Mouse (Mus musculus) hindbrain, postnatal 0 days (tissue): ENCODE data around the gene Vamp2. TPM values are rescaled to one million over a fixed set of nuclear protein-coding genes. Genes with fewer than 3 reads are reported as not detected.

Source experiments
- ATAC-seq: fragments of 200-750 bp; cut with Nextera tagmentation; 2 replicates; pipeline ENCODE4 v1.8.0; 2017; ENCODE audit warnings: mild to moderate bottlenecking, moderate TSS enrichment, moderate library complexity
- DNase-seq: peaks from one replicate; pipeline ENCODE4 v3.0.0-alpha.2; 2015; ENCODE audit warnings: low spot score
- H3K27ac ChIP-seq: fragments of 300-500 bp; sonication (generic); 2 replicates; pipeline ENCODE4 v1.5.1; 2014; ENCODE audit warnings: mild to moderate bottlenecking
- H3K27me3 ChIP-seq: fragments of 300-500 bp; sonication (generic); 2 replicates; pipeline ENCODE4 v1.6.1; 2014; ENCODE audit warnings: low read length, mixed read lengths; ENCODE audit not compliant: insufficient read depth
- H3K36me3 ChIP-seq: fragments of 300-500 bp; sonication (generic); 2 replicates; pipeline ENCODE4 v1.6.1; 2014; ENCODE audit warnings: low read length, mixed read lengths; ENCODE audit not compliant: insufficient read depth
- H3K4me1 ChIP-seq: fragments of 300-500 bp; sonication (generic); 2 replicates; pipeline ENCODE4 v1.6.1; 2014; ENCODE audit warnings: antibody characterized with exemption, low read length, mixed read lengths; ENCODE audit not compliant: insufficient read depth
- H3K4me2 ChIP-seq: fragments of 300-500 bp; sonication (generic); 2 replicates; pipeline ENCODE4 v1.6.1; 2014; ENCODE audit warnings: low read depth, mild to moderate bottlenecking, low read length, moderate library complexity, mixed read lengths
- H3K4me3 ChIP-seq: fragments of 300-500 bp; sonication (generic); 2 replicates; pipeline ENCODE4 v1.5.1; 2014; ENCODE audit warnings: low read length
- H3K9ac ChIP-seq: fragments of 300-500 bp; sonication (generic); replicated peaks from 2 replicates; pipeline ENCODE4 v1.6.1; 2014; ENCODE audit warnings: mild to moderate bottlenecking, low read length, moderate library complexity, mixed read lengths
- H3K9me3 ChIP-seq: fragments of 300-500 bp; sonication (generic); 2 replicates; pipeline ENCODE4 v1.6.1; 2016; ENCODE audit warnings: low read length, mixed read lengths
- CTCF ChIP-seq: IDR thresholded peaks from 2 replicates; pipeline ENCODE4 v1.5.1; 2016; ENCODE audit warnings: antibody characterized with exemption, control low read depth, low read depth
- WGBS: fragments of 180-500 bp; shearing (Covaris S2); extraction: QIAGEN DNeasy Blood & Tissue Kit; methylation state at CpG from one replicate; pipeline ENCODE4 v1.1.7; 2014; 5-methylcytosine and 5-hydroxymethylcytosine counted together
- polyA plus RNA-seq: library from polyadenylated mRNA; unstranded; fragments of >200 nt; fragmentation: Nextera tagmentation; extraction: Ambion mirVana; gene quantifications from 2 replicates; pipeline ENCODE4 v1.2.1, GENCODE M21; 2015
- total RNA-seq: library from RNA; depleted of rRNA; stranded (reverse); fragments of >200 nt; gene quantifications from 2 replicates; pipeline ENCODE4 v1.2.3, GENCODE M21; 2014

Gene Vamp2
- total and polyA plus RNA-seq, 2 experiments from 2014 or later, result 146 to 489 TPM

DNA sequence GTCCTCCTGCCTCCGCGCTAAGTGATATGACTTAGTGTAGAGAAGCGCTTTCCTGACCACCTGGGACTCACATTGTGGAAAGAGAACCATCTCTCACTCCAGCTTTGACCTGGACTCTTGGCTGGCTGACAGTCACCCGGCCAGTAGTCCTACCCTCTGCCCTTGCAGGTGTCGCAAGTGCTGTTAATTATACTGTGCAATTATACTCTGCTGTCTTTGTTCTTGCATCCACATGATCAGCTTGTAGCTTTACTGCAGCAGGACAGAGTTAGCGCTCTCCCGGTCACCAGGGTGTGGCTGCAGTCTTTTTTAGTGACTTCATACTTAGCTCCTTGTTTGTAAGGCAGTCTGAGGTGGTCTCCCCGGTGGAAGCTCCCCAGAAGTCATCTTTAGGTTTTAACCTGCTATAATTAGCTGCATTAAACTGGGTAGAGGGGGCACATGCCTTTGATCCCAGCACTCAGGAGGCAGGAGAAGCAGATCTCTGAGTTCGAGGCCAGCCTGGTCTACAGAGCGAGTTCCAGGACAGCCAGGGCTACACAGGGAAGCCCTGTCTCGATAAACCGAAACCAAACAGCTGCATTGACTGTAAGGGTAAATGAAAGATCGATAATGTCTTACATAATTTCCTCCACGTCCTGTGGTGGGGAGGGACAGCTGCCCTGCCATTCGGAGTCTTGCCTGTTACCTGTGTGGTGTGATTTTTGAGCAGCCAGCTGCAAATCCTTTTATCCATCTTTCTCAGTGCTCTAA is 8.0 kb upstream of the Vamp2 start:
- H3K27ac ChIP-seq, result no peak overlapping the region
- H3K4me3 ChIP-seq, result no peak overlapping the region
- no peaks in the 10 kb centered on the region for H3K4me1 ChIP-seq
- H3K27me3 ChIP-seq, result no peaks in the 10 kb centered on the region
- no peak overlapping the region for H3K4me2 ChIP-seq
- no peak overlapping the region for H3K9ac ChIP-seq
- WGBS, result 84% methylated on average over 15 of the region's 15 CpGs
- H3K9me3 ChIP-seq, result no peaks in the 10 kb centered on the region
- ATAC-seq, result no peak
- TF ChIP-seq CTCF, result no peak
- no peak for DNase-seq
- no peaks in the 10 kb centered on the region for H3K36me3 ChIP-seq

DNA sequence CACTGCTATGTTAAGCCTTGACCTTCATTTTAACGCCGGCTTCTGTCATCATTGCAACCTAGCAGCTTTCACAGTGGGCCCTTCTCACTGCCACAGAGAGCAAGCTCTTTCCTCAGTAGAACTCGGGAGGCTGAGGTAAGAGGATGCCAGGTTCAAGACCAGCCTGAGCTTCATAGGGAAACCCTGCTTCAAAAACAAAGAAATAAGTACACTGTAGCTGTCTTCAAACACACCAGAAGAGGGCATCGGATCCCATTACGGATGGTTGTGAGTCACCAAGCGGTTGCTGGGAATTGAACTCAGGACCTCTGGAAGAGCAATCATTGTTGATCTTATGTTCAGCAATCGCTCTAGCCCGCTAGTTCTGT is 7.5 kb upstream of the Vamp2 start:
- H3K9ac ChIP-seq, result no peak overlapping the region
- H3K9me3 ChIP-seq, result no peaks in the 10 kb centered on the region
- no peaks in the 10 kb centered on the region for H3K36me3 ChIP-seq
- ATAC-seq (no peak), DNase-seq (no peak)
- H3K4me3 ChIP-seq, result no peak overlapping the region
- no peak overlapping the region for H3K4me2 ChIP-seq
- no peak overlapping the region for H3K27ac ChIP-seq
- no peak for TF ChIP-seq CTCF
- 86% methylated on average over 8 of the region's 8 CpGs for WGBS
- H3K27me3 ChIP-seq, result no peaks in the 10 kb centered on the region
- no peaks in the 10 kb centered on the region for H3K4me1 ChIP-seq

DNA sequence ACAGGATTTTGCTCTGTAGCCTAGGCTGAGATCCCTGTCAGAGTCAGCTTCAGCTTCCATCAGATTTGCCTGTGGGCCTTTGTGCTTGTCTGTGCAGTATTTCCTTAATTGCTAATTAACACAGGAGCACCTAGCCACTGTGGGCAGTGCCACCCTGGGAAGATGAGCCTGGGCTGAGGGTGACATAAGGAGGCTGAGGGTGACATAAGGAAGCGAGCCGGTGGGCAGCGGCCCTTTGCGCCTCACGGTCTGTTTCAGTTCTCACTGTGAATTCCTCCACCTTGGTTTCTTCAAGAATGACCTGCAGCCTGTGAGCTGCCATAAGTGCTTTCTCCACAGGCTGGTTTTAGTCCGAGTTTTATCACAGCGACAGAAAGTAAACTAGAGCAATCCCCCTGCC is 6.7 kb upstream of the Vamp2 start:
- H3K4me2 ChIP-seq, result no peak overlapping the region
- H3K9me3 ChIP-seq, result no peaks in the 10 kb centered on the region
- H3K27me3 ChIP-seq, result no peaks in the 10 kb centered on the region
- H3K9ac ChIP-seq, result no peak overlapping the region
- TF ChIP-seq CTCF, result no peak
- no peaks in the 10 kb centered on the region for H3K4me1 ChIP-seq
- no peak overlapping the region for H3K4me3 ChIP-seq
- DNase-seq (no peak), ATAC-seq (no peak)
- H3K36me3 ChIP-seq, result no peaks in the 10 kb centered on the region
- H3K27ac ChIP-seq, result no peak overlapping the region
- WGBS, result 86% methylated on average over 7 of the region's 7 CpGs

DNA sequence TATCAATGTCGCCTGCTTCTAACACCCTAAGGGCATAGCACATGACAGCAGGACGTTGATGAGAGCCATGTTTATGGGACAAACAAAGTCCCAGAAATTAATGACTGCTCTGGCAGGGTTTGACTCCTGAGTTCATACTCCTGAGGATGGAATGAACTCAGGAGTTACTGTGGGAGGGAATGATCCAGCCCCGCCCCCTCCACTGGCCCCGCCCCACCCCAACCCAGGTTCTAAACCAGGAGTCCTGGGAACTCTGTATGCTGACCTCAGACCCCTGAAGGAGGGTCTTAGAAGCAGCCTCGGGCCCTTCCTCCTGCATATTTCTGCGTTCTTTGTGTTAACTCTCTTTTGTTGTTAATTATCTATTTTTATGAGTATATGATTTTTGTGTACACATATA is 2.7 kb upstream of the Vamp2 start:
- no peak for TF ChIP-seq CTCF
- 73% methylated on average over 6 of the region's 6 CpGs for WGBS

DNA sequence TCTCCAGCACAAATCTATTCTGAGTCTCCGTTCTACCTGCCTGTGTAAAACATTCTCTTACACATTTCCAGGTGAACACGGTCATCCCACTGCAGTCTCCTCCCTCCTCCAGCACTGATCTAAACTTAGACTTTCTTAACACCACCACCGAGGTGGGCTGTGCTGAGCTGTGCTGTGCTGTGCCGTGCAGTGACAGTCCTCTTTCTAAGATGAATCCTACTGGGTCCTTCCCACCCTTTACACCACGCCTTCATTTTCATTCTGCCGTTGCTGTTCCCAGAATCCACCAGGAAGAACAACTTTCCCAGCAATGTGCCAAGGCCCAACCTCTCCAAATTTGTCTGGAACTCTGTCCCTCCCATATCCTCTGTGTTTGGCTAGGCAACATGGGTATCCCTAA is 1.9 kb upstream of the Vamp2 start:
- 75% methylated on average over 6 of the region's 6 CpGs for WGBS
- DNase-seq (no peak), ATAC-seq (no peak)
- Histone ChIP-seq H3K27me3 (no peaks in the 10 kb centered on the region), H3K4me1 (peaks cover 13% of the 10 kb centered on the region), H3K9me3 (no peaks in the 10 kb centered on the region), H3K27ac (no peak overlapping the region), H3K4me2 (no peak overlapping the region), H3K36me3 (peaks cover 6% of the 10 kb centered on the region; the same call in 1 of the 2 replicates), H3K9ac (no peak overlapping the region), H3K4me3 (no peak overlapping the region)
- TF ChIP-seq CTCF, result no peak

More for the DNA sequence above, 2.7 kb upstream of the Vamp2 start:
- no peak overlapping the region for H3K9ac ChIP-seq
- H3K36me3 ChIP-seq, result 0 out of 2 replicates have a peak, but pooled peaks cover 6% of the 10 kb centered on the region
- H3K4me1 ChIP-seq, result peaks cover 13% of the 10 kb centered on the region
- H3K27me3 ChIP-seq, result no peaks in the 10 kb centered on the region
- no peak overlapping the region for H3K4me2 ChIP-seq
- no peaks in the 10 kb centered on the region for H3K9me3 ChIP-seq
- DNase-seq, result no peak
- no peak overlapping the region for H3K27ac ChIP-seq
- ATAC-seq, result no peak
- H3K4me3 ChIP-seq, result no peak overlapping the region

DNA sequence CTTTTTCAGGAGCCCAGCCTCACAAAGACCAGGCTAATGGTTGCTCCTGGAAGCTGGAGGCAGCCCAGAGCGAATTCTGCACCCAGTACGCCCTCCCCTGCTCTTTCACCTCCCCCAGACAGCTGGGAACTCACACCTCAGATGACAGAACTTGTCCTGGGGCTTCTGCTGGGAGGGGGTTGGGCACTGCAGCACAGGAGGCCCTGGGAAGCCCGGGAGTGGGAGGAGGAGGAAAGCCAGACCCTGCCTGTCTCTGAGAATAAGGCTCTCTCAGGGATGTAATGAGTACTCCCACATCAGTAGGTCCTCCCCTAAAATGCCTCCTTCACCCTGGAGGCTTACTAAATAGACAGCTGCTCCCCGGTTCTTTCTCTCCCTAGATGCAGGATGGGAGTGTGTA is 1.2 kb upstream of the Vamp2 start:
- no peak for TF ChIP-seq CTCF
- no peak overlapping the region; the same call in 1 of the 2 replicates for H3K27ac ChIP-seq
- no peak overlapping the region for H3K9ac ChIP-seq
- DNase-seq, result no peak
- H3K27me3 ChIP-seq, result no peaks in the 10 kb centered on the region
- peaks cover 6% of the 10 kb centered on the region; the same call in 1 of the 2 replicates for H3K36me3 ChIP-seq
- H3K9me3 ChIP-seq, result no peaks in the 10 kb centered on the region
- no peak for ATAC-seq
- no peak overlapping the region for H3K4me3 ChIP-seq
- H3K4me2 ChIP-seq, result no peak overlapping the region
- 41% methylated on average over 4 of the region's 4 CpGs for WGBS
- H3K4me1 ChIP-seq, result peaks cover 13% of the 10 kb centered on the region

DNA sequence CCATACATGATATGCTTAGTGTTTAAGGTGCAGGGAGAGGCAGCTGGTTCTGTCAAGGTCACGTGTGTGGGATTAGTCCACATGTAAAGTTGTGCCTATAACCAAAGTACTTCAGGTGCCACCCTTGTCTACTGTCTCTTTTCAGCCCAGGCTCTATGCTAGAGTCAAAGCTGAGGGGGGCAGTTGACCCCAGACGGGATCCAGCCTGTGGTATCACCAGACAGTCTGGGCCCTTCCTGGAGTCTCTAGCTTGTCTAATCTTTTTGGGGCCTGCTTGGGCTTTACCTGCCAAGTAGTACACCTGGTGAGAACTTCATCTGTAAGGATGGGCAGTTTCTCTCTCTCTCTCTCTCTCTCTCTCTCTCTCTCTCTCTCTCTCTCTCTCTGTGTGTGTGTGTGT is 693 bp upstream of the Vamp2 start:
- peaks cover 6% of the 10 kb centered on the region; the same call in 1 of the 2 replicates for H3K36me3 ChIP-seq
- H3K4me2 ChIP-seq, result peak overlapping the region; percentile 97
- no peak for TF ChIP-seq CTCF
- no peak overlapping the region for H3K4me3 ChIP-seq
- no peaks in the 10 kb centered on the region for H3K27me3 ChIP-seq
- H3K4me1 ChIP-seq, result peaks cover 13% of the 10 kb centered on the region
- peak overlapping the region; percentile 100; the same call in 1 of the 2 replicates for H3K9ac ChIP-seq
- H3K9me3 ChIP-seq, result no peaks in the 10 kb centered on the region
- no peak for DNase-seq
- peak overlapping the region; percentile 99; the same call in 1 of the 2 replicates for H3K27ac ChIP-seq
- WGBS, result 55% methylated on average over 2 of the region's 2 CpGs
- no peak for ATAC-seq
